Mouse (Mus musculus) heart, embryonic 11.5 days (tissue): ENCODE data around the gene Gadd45gip1. TPM values are rescaled to one million over a fixed set of nuclear protein-coding genes. Genes with fewer than 3 reads are reported as not detected.
A peak's percentile ranks its signal among the peaks of the same experiment; 100 is the strongest.

ENCODE experiments used
- ATAC-seq: fragments of 200-750 bp; cut with Nextera tagmentation; replicated peaks from 2 replicates; pipeline ENCODE4 v1.8.0; 2017; ENCODE audit warnings: moderate library complexity; ENCODE audit not compliant: insufficient number of reproducible peaks, low FRiP score, low TSS enrichment
- H3K27ac ChIP-seq: fragments of 300-500 bp; sonication (generic); 2 replicates; pipeline ENCODE4 v1.5.1; 2014; ENCODE audit warnings: mild to moderate bottlenecking, low read depth, low read length
- H3K27me3 ChIP-seq: fragments of 300-500 bp; sonication (generic); 2 replicates; pipeline ENCODE4 v1.6.1; 2014; ENCODE audit warnings: mild to moderate bottlenecking, low read length, mixed read lengths; ENCODE audit not compliant: control insufficient read depth, insufficient read depth
- H3K36me3 ChIP-seq: fragments of 300-500 bp; sonication (generic); 2 replicates; pipeline ENCODE4 v1.6.1; 2014; ENCODE audit warnings: mild to moderate bottlenecking, low read length, moderate library complexity, mixed read lengths; ENCODE audit not compliant: control insufficient read depth, insufficient read depth
- H3K4me1 ChIP-seq: fragments of 300-500 bp; sonication (generic); 2 replicates; pipeline ENCODE4 v1.6.1; 2014; ENCODE audit warnings: low read length; ENCODE audit not compliant: control insufficient read depth, insufficient read depth
- H3K4me2 ChIP-seq: fragments of 300-500 bp; sonication (generic); 2 replicates; pipeline ENCODE4 v1.6.1; 2014; ENCODE audit warnings: mild to moderate bottlenecking, moderate library complexity
- H3K4me3 ChIP-seq: fragments of 300-500 bp; sonication (generic); 2 replicates; pipeline ENCODE4 v1.5.1; 2014; ENCODE audit warnings: low read depth, low read length
- H3K9ac ChIP-seq: fragments of 300-500 bp; sonication (generic); 2 replicates; pipeline ENCODE4 v1.6.1; 2014; ENCODE audit warnings: mild to moderate bottlenecking, low read depth, low read length, moderate library complexity
- H3K9me3 ChIP-seq: fragments of 300-500 bp; sonication (generic); replicated peaks from 2 replicates; pipeline ENCODE4 v1.6.1; 2016; ENCODE audit warnings: low read length; ENCODE audit not compliant: control insufficient read depth
- WGBS: fragments of 180-500 bp; shearing (Covaris S2); extraction: QIAGEN DNeasy Blood & Tissue Kit; methylation state at CpG from one replicate; pipeline ENCODE4 v1.1.7; 2014; ENCODE audit not compliant: insufficient replicate concordance; 5-methylcytosine and 5-hydroxymethylcytosine counted together
- polyA plus RNA-seq: library from polyadenylated mRNA; unstranded; fragments of >200 nt; fragmentation: Nextera tagmentation; extraction: Ambion mirVana; gene quantifications from 2 replicates; pipeline ENCODE4 v1.2.1, GENCODE M21; 2014

Gene Gadd45gip1
- polyA plus RNA-seq, 1 experiment from 2014 or later = 52.2 TPM

GRCm38 (mm10) chr8:84785756-84786677 lies 45.3 kb upstream of the Gadd45gip1 start:
- no peaks in the 10 kb centered on the region for H3K9me3 ChIP-seq
- H3K4me2 ChIP-seq = no peak overlapping the region
- ATAC-seq = no peak
- H3K27ac ChIP-seq = no peak overlapping the region
- WGBS = 3% methylated on average over 38 of the region's 38 CpGs
- no peak overlapping the region for H3K9ac ChIP-seq
- no peaks in the 10 kb centered on the region for H3K36me3 ChIP-seq
- peak overlapping the region; percentile 14; the same call in 1 of the 2 replicates for H3K4me3 ChIP-seq
- H3K27me3 ChIP-seq = peaks cover 100% of the 10 kb centered on the region
- H3K4me1 ChIP-seq = peaks cover 14% of the 10 kb centered on the region

DNA sequence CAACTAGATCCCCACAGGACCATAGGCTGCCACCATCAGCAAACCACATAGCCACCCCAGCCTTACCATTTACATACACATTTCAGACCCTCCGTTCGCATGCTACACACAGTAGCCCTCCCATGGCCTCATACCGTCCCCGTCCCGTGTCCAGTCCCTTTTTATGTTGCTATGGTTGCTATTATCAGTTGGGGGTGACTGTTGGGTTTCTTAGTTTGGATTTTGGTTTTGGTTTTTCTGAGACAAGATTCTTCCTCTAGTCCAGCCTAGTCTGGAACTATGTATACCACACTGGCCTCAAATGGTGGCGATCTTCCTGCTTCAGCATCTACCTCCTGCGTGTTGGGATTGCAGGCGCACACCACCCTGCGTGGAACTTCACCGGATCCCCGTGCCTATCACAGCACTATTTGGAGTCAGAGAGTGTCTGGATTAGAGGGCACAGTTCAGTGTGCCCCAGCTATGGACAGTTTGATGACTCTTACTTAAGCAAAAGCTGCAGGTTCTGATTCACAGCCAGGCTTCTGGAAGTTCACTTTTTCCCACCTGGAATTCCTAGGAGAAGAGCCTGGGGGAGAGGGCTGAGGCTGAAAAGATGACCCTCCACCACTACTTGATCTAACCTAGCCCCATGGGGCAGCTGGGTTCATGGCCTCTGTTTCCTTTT lies 44.4 kb upstream of the Gadd45gip1 start:
- H3K4me3 ChIP-seq = no peak overlapping the region
- no peak overlapping the region for H3K4me2 ChIP-seq
- H3K27ac ChIP-seq = no peak overlapping the region
- no peaks in the 10 kb centered on the region for H3K9me3 ChIP-seq
- H3K4me1 ChIP-seq = peaks cover 14% of the 10 kb centered on the region
- peaks cover 94% of the 10 kb centered on the region for H3K27me3 ChIP-seq
- no peak for ATAC-seq
- H3K9ac ChIP-seq = no peak overlapping the region
- H3K36me3 ChIP-seq = no peaks in the 10 kb centered on the region
- WGBS = 7% methylated on average over 11 of the region's 11 CpGs

- Histone ChIP-seq H3K4me2 (no peak overlapping the region), H3K9me3 (no peaks in the 10 kb centered on the region), H3K27me3 (peaks cover 87% of the 10 kb centered on the region), H3K9ac (no peak overlapping the region), H3K36me3 (no peaks in the 10 kb centered on the region), H3K27ac (no peak overlapping the region), H3K4me1 (peaks cover 14% of the 10 kb centered on the region), H3K4me3 (no peak overlapping the region)
- ATAC-seq = no peak
- 15% methylated on average over 14 of the region's 14 CpGs for WGBS
Measured at GRCm38 (mm10) chr8:84787523-84788302, 43.6 kb upstream of the Gadd45gip1 start.

GRCm38 (mm10) chr8:84788896-84789295 lies 42.4 kb upstream of the Gadd45gip1 start:
- H3K4me2 ChIP-seq = no peak overlapping the region

DNA sequence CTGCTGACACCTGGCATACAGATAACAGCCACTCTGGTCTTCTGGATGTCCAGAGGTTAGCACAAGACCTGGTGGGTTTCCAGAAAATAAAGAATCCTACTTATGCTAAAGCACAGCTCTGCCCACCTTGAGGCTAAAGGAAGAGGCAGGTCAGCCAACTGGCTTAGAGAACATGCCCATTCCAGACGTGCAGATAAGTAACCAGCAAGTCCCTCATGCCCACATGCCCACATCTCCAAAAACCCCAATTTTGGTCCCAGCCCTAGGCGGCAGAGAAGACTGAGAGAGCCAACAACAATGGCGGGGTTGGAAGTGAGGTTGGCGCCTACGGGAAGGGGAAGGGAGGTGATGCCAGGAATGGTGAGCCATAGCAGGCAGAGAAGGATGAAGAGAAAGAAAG lies 42.0 kb upstream of the Gadd45gip1 start:
- Histone ChIP-seq H3K27me3 (peaks cover 87% of the 10 kb centered on the region), H3K9me3 (no peaks in the 10 kb centered on the region), H3K4me3 (no peak overlapping the region), H3K4me1 (peaks cover 14% of the 10 kb centered on the region), H3K36me3 (no peaks in the 10 kb centered on the region), H3K9ac (no peak overlapping the region), H3K27ac (no peak overlapping the region), H3K4me2 (no peak overlapping the region)
- WGBS = 52% methylated on average over 5 of the region's 5 CpGs
- ATAC-seq = no peak

More at GRCm38 (mm10) chr8:84788896-84789295, 42.4 kb upstream of the Gadd45gip1 start:
- no peak overlapping the region for H3K9ac ChIP-seq
- no peak for ATAC-seq
- no peaks in the 10 kb centered on the region for H3K9me3 ChIP-seq
- no peak overlapping the region for H3K4me3 ChIP-seq
- H3K36me3 ChIP-seq = no peaks in the 10 kb centered on the region
- no peak overlapping the region for H3K27ac ChIP-seq
- peaks cover 15% of the 10 kb centered on the region for H3K4me1 ChIP-seq
- peaks cover 87% of the 10 kb centered on the region for H3K27me3 ChIP-seq
- 21% methylated on average over 11 of the region's 11 CpGs for WGBS

- H3K27me3 ChIP-seq = peaks cover 87% of the 10 kb centered on the region
- H3K9me3 ChIP-seq = no peaks in the 10 kb centered on the region
- no peak overlapping the region for H3K4me2 ChIP-seq
- no peak for ATAC-seq
- peaks cover 9% of the 10 kb centered on the region for H3K4me1 ChIP-seq
- H3K36me3 ChIP-seq = no peaks in the 10 kb centered on the region
- 62% methylated on average over 8 of the region's 9 CpGs for WGBS
- H3K27ac ChIP-seq = no peak overlapping the region
- no peak overlapping the region for H3K4me3 ChIP-seq
- no peak overlapping the region for H3K9ac ChIP-seq
Measured at GRCm38 (mm10) chr8:84789855-84790486, 41.4 kb upstream of the Gadd45gip1 start.

- 72% methylated on average over 2 of the region's 2 CpGs for WGBS
- no peak for ATAC-seq
- Histone ChIP-seq H3K27me3 (peaks cover 87% of the 10 kb centered on the region), H3K4me1 (peaks cover 8% of the 10 kb centered on the region), H3K36me3 (no peaks in the 10 kb centered on the region), H3K9me3 (no peaks in the 10 kb centered on the region), H3K9ac (0 out of 2 replicates have a peak overlapping the region, but pooled peaks have one; percentile 28), H3K27ac (no peak overlapping the region), H3K4me3 (no peak overlapping the region), H3K4me2 (no peak overlapping the region)
Measured at GRCm38 (mm10) chr8:84790537-84790936, 40.8 kb upstream of the Gadd45gip1 start.

- no peak for ATAC-seq
- Histone ChIP-seq H3K27me3 (peaks cover 87% of the 10 kb centered on the region), H3K4me2 (no peak overlapping the region), H3K27ac (no peak overlapping the region), H3K4me3 (no peak overlapping the region), H3K36me3 (no peaks in the 10 kb centered on the region), H3K4me1 (0 out of 2 replicates have a peak, but pooled peaks cover 3% of the 10 kb centered on the region), H3K9ac (no peak overlapping the region), H3K9me3 (no peaks in the 10 kb centered on the region)
- WGBS = 68% methylated on average over 12 of the region's 12 CpGs
Measured at GRCm38 (mm10) chr8:84792429-84792947, 38.8 kb upstream of the Gadd45gip1 start.
